Mouse (Mus musculus) NIH3T3 (cell line): Measurements from ENCODE around the gene Pgam2.
"Not testable (repeated sequence)": the region's sequence is repeated elsewhere in the genome, so short reads cannot be mapped to it uniquely, and the experiment has no call there.

Experiments
- DNase-seq: peaks from one replicate; pipeline ENCODE4 v3.0.0-alpha.2; 2012; ENCODE audit warnings: low read depth

Gene Pgam2

GRCm38 (mm10) chr11:5803551-5803981 is at the start of gene Pgam2:
Gene Pgam2 (minus strand): TSS chr11:5803733.
- DNase-seq: no peak

GRCm38 (mm10) chr11:5852314-5852713 is 48.8 kb upstream of the Pgam2 start:
- peak; percentile 63 for DNase-seq

- peak; percentile 49 for DNase-seq
These were observed 47.6 kb upstream of the Pgam2 start for GRCm38 (mm10) chr11:5851021-5851736.

GRCm38 (mm10) chr11:5850452-5850851 is 46.9 kb upstream of the Pgam2 start:
- DNase-seq: no peak

GRCm38 (mm10) chr11:5849316-5849715 is 45.8 kb upstream of the Pgam2 start:
- DNase-seq: peak; percentile 97

GRCm38 (mm10) chr11:5848741-5849140 is 45.2 kb upstream of the Pgam2 start:
- peak; percentile 90 for DNase-seq

GRCm38 (mm10) chr11:5846639-5847345 is 43.3 kb upstream of the Pgam2 start:
- DNase-seq: peak; percentile 65

GRCm38 (mm10) chr11:5843131-5843530 is 39.6 kb upstream of the Pgam2 start:
- DNase-seq: no peak

GRCm38 (mm10) chr11:5841751-5842150 is 38.2 kb upstream of the Pgam2 start:
- DNase-seq: no peak

- no peak for DNase-seq
These were observed 36.8 kb upstream of the Pgam2 start for GRCm38 (mm10) chr11:5840346-5840745.

GRCm38 (mm10) chr11:5837251-5838246 is 34.0 kb upstream of the Pgam2 start, which contains the start of gene Polm:
Gene Polm (minus strand): TSS chr11:5838016.
- DNase-seq: peak; percentile 98

GRCm38 (mm10) chr11:5836126-5836525 is 32.6 kb upstream of the Pgam2 start:
- peak; percentile 64 for DNase-seq

GRCm38 (mm10) chr11:5835057-5835456 is 31.5 kb upstream of the Pgam2 start:
- peak; percentile 93 for DNase-seq

GRCm38 (mm10) chr11:5834506-5834905 is 31.0 kb upstream of the Pgam2 start:
- DNase-seq: no peak

- DNase-seq: no peak
These were observed 25.8 kb upstream of the Pgam2 start for GRCm38 (mm10) chr11:5829327-5829726.

- DNase-seq: no peak
These were observed 25.1 kb upstream of the Pgam2 start for GRCm38 (mm10) chr11:5828509-5829191.

- DNase-seq: no peak
These were observed 24.4 kb upstream of the Pgam2 start for GRCm38 (mm10) chr11:5827931-5828330.

- peak; percentile 53 for DNase-seq
These were observed 21.9 kb upstream of the Pgam2 start for GRCm38 (mm10) chr11:5825432-5825831.

GRCm38 (mm10) chr11:5819223-5819622 is 15.7 kb upstream of the Pgam2 start:
- no peak for DNase-seq

GRCm38 (mm10) chr11:5813381-5813780 is 9.8 kb upstream of the Pgam2 start:
- DNase-seq: no peak

GRCm38 (mm10) chr11:5809487-5809886 is 6.0 kb upstream of the Pgam2 start:
- DNase-seq: not testable (repeated sequence)
